ENCODE assay signal across 17 mouse cellular contexts in the genomic region with DNA sequence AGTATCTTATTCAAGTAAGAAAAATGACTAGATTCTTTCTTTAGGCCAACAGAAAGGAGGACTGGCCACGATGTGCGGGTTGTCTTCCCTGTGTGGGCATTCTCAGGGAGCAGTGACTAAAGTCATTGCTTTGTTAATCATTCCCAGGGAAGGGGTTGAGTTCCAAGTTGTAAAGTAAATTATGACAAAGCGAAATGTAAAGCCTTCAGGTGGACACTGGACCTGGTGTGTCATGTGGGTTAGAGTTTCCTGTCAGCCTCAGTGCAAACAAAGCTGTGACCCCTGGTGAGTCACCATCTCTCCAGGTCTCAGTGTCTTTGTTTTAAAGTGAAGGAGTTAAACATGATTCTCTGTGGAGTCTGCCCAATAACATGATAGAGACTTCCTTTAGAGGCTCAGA. TPM values are rescaled to one million over a fixed set of nuclear protein-coding genes. Genes with fewer than 3 reads are reported as not detected.
DNase-seq lines count a peak whose midpoint lies in the region; ATAC-seq and TF ChIP-seq lines count a peak whose summit lies in the region.
"Had no signal": no experiment of that assay in that cellular context is flagged by ENCODE, and none has a peak within 500 bp of the region (broad histone marks: within the 10 kb centered on the region; RNA-seq: fewer than 3 reads in every experiment).

No protein-coding gene starts in this region.

- no peak for TF ChIP-seq EP300 in liver, embryonic 14.5 days (IDR thresholded peaks at IDR 0.05; ENCODE audit: low read depth)
- no peak for TF ChIP-seq EP300 in stomach, postnatal 0 days (optimal IDR thresholded peaks at IDR 0.05)

- H3K4me2 ChIP-seq in kidney, embryonic 16.5 days (replicated peaks; ENCODE audit: low read depth, low read length), result no peak overlapping the region
- no peak overlapping the region for H3K4me2 ChIP-seq in intestine, embryonic 14.5 days (ENCODE audit: low read length)
- 0 out of 2 replicates have a peak overlapping the region, but pooled peaks have one; percentile 11 for H3K4me2 ChIP-seq in liver, embryonic 14.5 days (ENCODE audit: low read depth)
- H3K4me2 ChIP-seq in stomach, postnatal 0 days (replicated peaks; ENCODE audit: low read depth), result no peak overlapping the region
- no peak overlapping the region for H3K4me2 ChIP-seq in heart, embryonic 12.5 days
- H3K4me2 ChIP-seq: embryonic facial prominence, embryonic 13.5 days; heart, embryonic 11.5 days; hindbrain, embryonic 14.5 days; neural tube, embryonic 13.5 days had no signal

- no peak overlapping the region for H3K27ac ChIP-seq in kidney, embryonic 16.5 days (ENCODE audit: low read length)
- 0 out of 2 replicates have a peak overlapping the region, but pooled peaks have one; percentile 19 for H3K27ac ChIP-seq in intestine, embryonic 14.5 days (ENCODE audit: low read depth)
- no peak overlapping the region for H3K27ac ChIP-seq in liver, embryonic 14.5 days
- H3K27ac ChIP-seq in stomach, postnatal 0 days (replicated peaks), result no peak overlapping the region
- no peak overlapping the region for H3K27ac ChIP-seq in heart, embryonic 12.5 days (ENCODE audit: poor library complexity, severe bottlenecking)
- H3K27ac ChIP-seq: embryonic facial prominence, embryonic 13.5 days; hindbrain, embryonic 14.5 days; neural tube, embryonic 13.5 days had no signal

- no peaks in the 10 kb centered on the region for H3K9me3 ChIP-seq in kidney, embryonic 16.5 days (ENCODE audit: low read length)
- H3K9me3 ChIP-seq in intestine, embryonic 14.5 days (ENCODE audit: control insufficient read depth, low read length), result no peaks in the 10 kb centered on the region
- no peaks in the 10 kb centered on the region for H3K9me3 ChIP-seq in liver, embryonic 14.5 days (ENCODE audit: control insufficient read depth, low read length)
- no peaks in the 10 kb centered on the region for H3K9me3 ChIP-seq in stomach, postnatal 0 days (ENCODE audit: control insufficient read depth, low read length)
- no peaks in the 10 kb centered on the region for H3K9me3 ChIP-seq in heart, embryonic 12.5 days (replicated peaks)
- H3K9me3 ChIP-seq: embryonic facial prominence, embryonic 13.5 days; neural tube, embryonic 13.5 days had no signal

- no peaks in the 10 kb centered on the region for H3K4me1 ChIP-seq in kidney, embryonic 16.5 days (ENCODE audit: insufficient read depth, low read length)
- H3K4me1 ChIP-seq in intestine, embryonic 14.5 days (replicated peaks; ENCODE audit: control insufficient read depth, insufficient read depth, low read length), result no peaks in the 10 kb centered on the region
- H3K4me1 ChIP-seq in liver, embryonic 14.5 days (replicated peaks; ENCODE audit: control insufficient read depth in 2 of 2, insufficient read depth in 2 of 2, low read length in 1 of 2), result no peaks in the 10 kb centered on the region
- no peaks in the 10 kb centered on the region for H3K4me1 ChIP-seq in stomach, postnatal 0 days (replicated peaks; ENCODE audit: control insufficient read depth, insufficient read depth)
- H3K4me1 ChIP-seq in heart, embryonic 12.5 days (replicated peaks), result no peaks in the 10 kb centered on the region
- H3K4me1 ChIP-seq: embryonic facial prominence, embryonic 13.5 days; neural tube, embryonic 13.5 days had no signal

- H3K4me3 ChIP-seq in kidney, embryonic 16.5 days (ENCODE audit: low read length), result no peak overlapping the region
- no peak overlapping the region for H3K4me3 ChIP-seq in intestine, embryonic 14.5 days (ENCODE audit: low read depth, low read length)
- H3K4me3 ChIP-seq in liver, embryonic 14.5 days (ENCODE audit: insufficient read depth in 1 of 2, low read depth in 2 of 2, low read length in 2 of 2), result no peak overlapping the region
- H3K4me3 ChIP-seq in stomach, postnatal 0 days (ENCODE audit: low read depth, low read length), result no peak overlapping the region
- no peak overlapping the region for H3K4me3 ChIP-seq in heart, embryonic 12.5 days
- H3K4me3 ChIP-seq: embryonic facial prominence, embryonic 13.5 days; neural tube, embryonic 13.5 days had no signal

- H3K36me3 ChIP-seq in kidney, embryonic 16.5 days (ENCODE audit: insufficient read depth, low read length), result no peaks in the 10 kb centered on the region
- H3K36me3 ChIP-seq in intestine, embryonic 14.5 days (ENCODE audit: control insufficient read depth, insufficient read depth, low read length), result no peaks in the 10 kb centered on the region
- H3K36me3 ChIP-seq in liver, embryonic 14.5 days (replicated peaks; ENCODE audit: control insufficient read depth, insufficient read depth, low read depth), result no peaks in the 10 kb centered on the region
- no peaks in the 10 kb centered on the region for H3K36me3 ChIP-seq in stomach, postnatal 0 days (ENCODE audit: control insufficient read depth, insufficient read depth, low read length)
- no peaks in the 10 kb centered on the region for H3K36me3 ChIP-seq in heart, embryonic 12.5 days
- H3K36me3 ChIP-seq: embryonic facial prominence, embryonic 13.5 days; neural tube, embryonic 13.5 days had no signal

- 54% methylated on average over 3 of the region's 3 CpGs for WGBS in kidney, embryonic 16.5 days
- 78% methylated on average over 3 of the region's 3 CpGs for WGBS in intestine, embryonic 14.5 days
- 50% methylated on average over 3 of the region's 3 CpGs for WGBS in liver, embryonic 14.5 days (ENCODE audit: insufficient replicate concordance)
- WGBS in stomach, postnatal 0 days, result 58% methylated on average over 3 of the region's 3 CpGs
- 77% methylated on average over 3 of the region's 3 CpGs for WGBS in heart, embryonic 12.5 days

- TF ChIP-seq CTCF in liver, embryonic 14.5 days (IDR thresholded peaks at IDR 0.05; ENCODE audit: low read depth), result no peak
- TF ChIP-seq CTCF in stomach, postnatal 0 days (IDR thresholded peaks at IDR 0.05; ENCODE audit: low read depth), result no peak

- peak; percentile 61; the same call in 1 of the 2 replicates for ATAC-seq in kidney, embryonic 16.5 days (ENCODE audit: low FRiP score, low TSS enrichment)
- peak; percentile 95 for ATAC-seq in intestine, embryonic 14.5 days (replicated peaks; ENCODE audit: low FRiP score, low TSS enrichment, low read depth)
- ATAC-seq in liver, embryonic 14.5 days (ENCODE audit: insufficient read depth), result peak; percentile 75
- ATAC-seq in stomach, postnatal 0 days (ENCODE audit: low FRiP score, low TSS enrichment), result peak; percentile 93
- no peak for ATAC-seq in heart, embryonic 12.5 days (ENCODE audit: insufficient number of reproducible peaks, low FRiP score)
- ATAC-seq: forebrain, embryonic 16.5 days had no signal

- H3K9ac ChIP-seq in kidney, embryonic 16.5 days (replicated peaks; ENCODE audit: low read length), result no peak overlapping the region
- H3K9ac ChIP-seq in intestine, embryonic 14.5 days (ENCODE audit: low read length), result no peak overlapping the region
- H3K9ac ChIP-seq in liver, embryonic 14.5 days (replicated peaks), result no peak overlapping the region
- no peak overlapping the region for H3K9ac ChIP-seq in stomach, postnatal 0 days (ENCODE audit: low read length)
- no peak overlapping the region for H3K9ac ChIP-seq in heart, embryonic 12.5 days
- H3K9ac ChIP-seq: embryonic facial prominence, embryonic 13.5 days; hindbrain, embryonic 14.5 days; neural tube, embryonic 13.5 days had no signal

- DNase-seq in kidney, adult 9 months, result no peak
- no peak for DNase-seq in intestine, embryonic 14.5 days (ENCODE audit: low spot score)
- peak in 1 of 3 experiments; percentile 20 for DNase-seq in liver, embryonic 14.5 days (ENCODE audit: low read depth in 3 of 3, low spot score in 3 of 3)
- DNase-seq in stomach, postnatal 0 days (ENCODE audit: low spot score), result peak; percentile 45
- no peak for DNase-seq in Muller cell, postnatal 12 days (ENCODE audit: inconsistent ontology term)
- DNase-seq: adrenal gland, postnatal 25 days; cerebellum, adult 9-10 months; lung, adult 18-20 months; lung, postnatal 36 days; right cerebral cortex, postnatal 4 days had no signal

- no peaks in the 10 kb centered on the region for H3K27me3 ChIP-seq in kidney, embryonic 16.5 days (ENCODE audit: insufficient read depth, low read length)
- H3K27me3 ChIP-seq in intestine, embryonic 14.5 days (replicated peaks; ENCODE audit: control insufficient read depth, insufficient read depth, low read length), result no peaks in the 10 kb centered on the region
- H3K27me3 ChIP-seq in liver, embryonic 14.5 days (ENCODE audit: control insufficient read depth, insufficient read depth, low read length), result no peaks in the 10 kb centered on the region
- no peaks in the 10 kb centered on the region for H3K27me3 ChIP-seq in stomach, postnatal 0 days (ENCODE audit: control insufficient read depth, insufficient read depth, low read length)
- no peaks in the 10 kb centered on the region for H3K27me3 ChIP-seq in heart, embryonic 12.5 days (replicated peaks)
- H3K27me3 ChIP-seq: embryonic facial prominence, embryonic 13.5 days; neural tube, embryonic 13.5 days had no signal

RNA-seq across cellular contexts. Expression of a gene that starts 13.4 kb away (rescaled TPM):
- 4.5 and 4.8 TPM in 2 replicates for polyA plus RNA-seq in kidney, embryonic 16.5 days (2015; fragmentation: Nextera tagmentation; extraction: Ambion mirVana)
- 1.6 and 2.9 TPM in 2 replicates for polyA plus RNA-seq in intestine, embryonic 14.5 days (2014; fragmentation: Nextera tagmentation; extraction: Ambion mirVana)
- 0.23 and 0.30 TPM in 2 replicates for polyA plus RNA-seq in liver, embryonic 14.5 days (2012; rRNA removed)
- 0.91 and 0.99 TPM in 2 replicates for polyA plus RNA-seq in liver, embryonic 14.5 days (2014; fragmentation: Nextera tagmentation; extraction: Ambion mirVana)
- 2.5 and 2.8 TPM in 2 replicates for polyA plus RNA-seq in stomach, postnatal 0 days (2015; fragmentation: Nextera tagmentation; extraction: Ambion mirVana)
- polyA plus RNA-seq in heart, embryonic 12.5 days (2016; fragmentation: Nextera tagmentation; extraction: Ambion mirVana), result 1.6 and 2.1 TPM in 2 replicates
